Mouse (Mus musculus) C2C12 (cell line): Measurements from ENCODE around the gene Iars2.

ENCODE experiments used
- CTCF ChIP-seq: IDR thresholded peaks from one replicate; pipeline ENCODE4 v1.5.1; 2011; ENCODE audit not compliant: control insufficient read depth, insufficient read depth, insufficient read length
- FOSL1 ChIP-seq: IDR thresholded peaks from one replicate; pipeline ENCODE4 v1.8.0; 2011; ENCODE audit warnings: mild to moderate bottlenecking, low read length; ENCODE audit not compliant: poor library complexity, insufficient read depth, severe bottlenecking
- MAX ChIP-seq: IDR thresholded peaks from one replicate; pipeline ENCODE4 v1.6.1; 2011; ENCODE audit warnings: mild to moderate bottlenecking, control low read depth
- MYOG ChIP-seq: IDR thresholded peaks from one replicate; pipeline ENCODE4 v1.6.1; 2011; ENCODE audit not compliant: control insufficient read depth, insufficient read length; ENCODE audit errors: extremely low read depth
- USF1 ChIP-seq: IDR thresholded peaks from one replicate; pipeline ENCODE4 v1.6.1; 2011; ENCODE audit warnings: low read depth, mild to moderate bottlenecking, control low read depth, moderate library complexity

- no peak for TF ChIP-seq CTCF
- TF ChIP-seq MAX, result no peak
- no peak for TF ChIP-seq USF1
- TF ChIP-seq MYOG, result no peak
- no peak for TF ChIP-seq FOSL1
Observed at GRCm38 (mm10) chr1:185296850-185297249, 32.3 kb downstream of the Iars2 start.
